Mouse (Mus musculus): Measurements from ENCODE around the gene Trib3.

The Trib3 gene

DNA sequence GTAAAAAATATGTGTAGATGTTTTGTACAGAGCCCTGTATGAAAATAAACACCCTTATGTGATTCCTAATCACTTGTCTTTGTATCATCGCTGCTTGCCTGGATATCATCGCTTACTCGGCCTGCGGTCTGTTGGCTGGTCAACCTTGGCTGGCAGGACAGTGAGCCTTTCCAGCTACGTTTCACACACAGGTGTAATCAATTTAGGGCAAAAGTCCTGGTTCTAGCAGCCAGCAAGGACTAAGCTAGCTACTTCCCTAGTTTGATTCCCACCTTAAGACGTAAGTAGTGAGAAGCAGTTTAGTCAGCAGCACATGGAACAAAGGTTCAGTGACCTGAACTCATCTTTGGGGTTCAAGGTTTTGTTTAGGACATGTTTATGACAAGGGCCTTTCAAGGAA is 29.9 kb downstream of the Trib3 start:
- TF ChIP-seq CTCF (conservative IDR thresholded peaks at IDR 0.05; ENCODE audit: low read length), result no peak
- TF ChIP-seq POU5F1 (IDR thresholded peaks at IDR 0.05; ENCODE audit: borderline replicate concordance, low read length), result no peak
- no peak for TF ChIP-seq NANOG (IDR thresholded peaks at IDR 0.05; ENCODE audit: borderline replicate concordance, low read length)
- Histone ChIP-seq H3K9me3 (ENCODE audit: low read length) (no peaks in the 10 kb centered on the region), H3K36me3 (ENCODE audit: insufficient read depth, low read length) (peaks cover 99% of the 10 kb centered on the region), H3K27me3 (ENCODE audit: insufficient read depth, low read length) (no peaks in the 10 kb centered on the region), H3K4me1 (replicated peaks; ENCODE audit: low read depth, low read length) (peaks cover 22% of the 10 kb centered on the region), H3K4me3 (replicated peaks; ENCODE audit: low read length) (no peak overlapping the region)

GRCm38 (mm10) chr2:152312996-152313395 is 30.8 kb downstream of the Trib3 start:
- Histone ChIP-seq H3K4me3 (replicated peaks; ENCODE audit: low read length) (no peak overlapping the region), H3K36me3 (ENCODE audit: insufficient read depth, low read length) (peaks cover 99% of the 10 kb centered on the region), H3K4me1 (replicated peaks; ENCODE audit: low read depth, low read length) (peaks cover 16% of the 10 kb centered on the region), H3K9me3 (ENCODE audit: low read length) (no peaks in the 10 kb centered on the region), H3K27me3 (ENCODE audit: insufficient read depth, low read length) (no peaks in the 10 kb centered on the region)
- TF ChIP-seq POU5F1 (IDR thresholded peaks at IDR 0.05; ENCODE audit: borderline replicate concordance, low read length) (no peak), CTCF (conservative IDR thresholded peaks at IDR 0.05; ENCODE audit: low read length) (no peak), NANOG (IDR thresholded peaks at IDR 0.05; ENCODE audit: borderline replicate concordance, low read length) (no peak)

DNA sequence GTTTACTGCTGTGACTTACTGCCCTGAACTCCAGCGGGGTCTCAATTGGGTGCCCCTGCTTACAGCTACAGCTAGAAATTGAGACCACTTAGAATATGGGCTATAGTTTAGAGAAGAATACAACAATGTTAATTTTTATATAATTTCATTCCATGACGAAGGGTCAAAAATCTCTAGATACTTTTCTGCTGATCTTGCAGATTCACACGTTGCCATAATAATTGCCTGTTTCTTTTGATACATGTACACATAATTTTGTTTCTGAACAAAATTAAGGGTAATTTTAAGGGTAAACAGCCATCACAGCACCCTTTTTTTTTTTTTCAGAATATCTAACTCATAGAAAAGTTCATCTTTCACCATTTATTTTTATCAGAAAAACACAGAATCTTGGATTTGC is 36.6 kb downstream of the Trib3 start:
- Histone ChIP-seq H3K4me3 (replicated peaks; ENCODE audit: low read length) (no peak overlapping the region), H3K27me3 (ENCODE audit: insufficient read depth, low read length) (no peaks in the 10 kb centered on the region), H3K36me3 (ENCODE audit: insufficient read depth, low read length) (peaks cover 93% of the 10 kb centered on the region), H3K4me1 (replicated peaks; ENCODE audit: low read depth, low read length) (peaks cover 16% of the 10 kb centered on the region), H3K9me3 (ENCODE audit: low read length) (no peaks in the 10 kb centered on the region)
- TF ChIP-seq POU5F1 (IDR thresholded peaks at IDR 0.05; ENCODE audit: borderline replicate concordance, low read length) (no peak), NANOG (IDR thresholded peaks at IDR 0.05; ENCODE audit: borderline replicate concordance, low read length) (no peak), CTCF (conservative IDR thresholded peaks at IDR 0.05; ENCODE audit: low read length) (no peak)

GRCm38 (mm10) chr2:152305480-152305879 is 38.4 kb downstream of the Trib3 start:
- Histone ChIP-seq H3K9me3 (ENCODE audit: low read length) (no peaks in the 10 kb centered on the region), H3K36me3 (ENCODE audit: insufficient read depth, low read length) (peaks cover 82% of the 10 kb centered on the region), H3K4me1 (replicated peaks; ENCODE audit: low read depth, low read length) (peaks cover 11% of the 10 kb centered on the region), H3K27me3 (ENCODE audit: insufficient read depth, low read length) (no peaks in the 10 kb centered on the region), H3K4me3 (replicated peaks; ENCODE audit: low read length) (no peak overlapping the region)
- TF ChIP-seq CTCF (conservative IDR thresholded peaks at IDR 0.05; ENCODE audit: low read length) (no peak), NANOG (IDR thresholded peaks at IDR 0.05; ENCODE audit: borderline replicate concordance, low read length) (no peak), POU5F1 (IDR thresholded peaks at IDR 0.05; ENCODE audit: borderline replicate concordance, low read length) (no peak)

- H3K36me3 ChIP-seq (ENCODE audit: insufficient read depth, low read length), result peaks cover 65% of the 10 kb centered on the region
- TF ChIP-seq POU5F1 (IDR thresholded peaks at IDR 0.05; ENCODE audit: borderline replicate concordance, low read length) (no peak), NANOG (IDR thresholded peaks at IDR 0.05; ENCODE audit: borderline replicate concordance, low read length) (no peak)
- no peaks in the 10 kb centered on the region for H3K9me3 ChIP-seq (ENCODE audit: low read length)
- H3K4me1 ChIP-seq (replicated peaks; ENCODE audit: low read depth, low read length), result peaks cover 11% of the 10 kb centered on the region
- no peaks in the 10 kb centered on the region for H3K27me3 ChIP-seq (ENCODE audit: insufficient read depth, low read length)
- H3K4me3 ChIP-seq (replicated peaks; ENCODE audit: low read length), result no peak overlapping the region
Observed at GRCm38 (mm10) chr2:152303781-152304180, 40.1 kb downstream of the Trib3 start.

- Histone ChIP-seq H3K9me3 (ENCODE audit: low read length) (no peaks in the 10 kb centered on the region), H3K4me1 (replicated peaks; ENCODE audit: low read depth, low read length) (peaks cover 11% of the 10 kb centered on the region), H3K27me3 (ENCODE audit: insufficient read depth, low read length) (no peaks in the 10 kb centered on the region), H3K4me3 (replicated peaks; ENCODE audit: low read length) (no peak overlapping the region), H3K36me3 (ENCODE audit: insufficient read depth, low read length) (peaks cover 57% of the 10 kb centered on the region)
- TF ChIP-seq CTCF (conservative IDR thresholded peaks at IDR 0.05; ENCODE audit: low read length), result no peak
- no peak for TF ChIP-seq POU5F1 (IDR thresholded peaks at IDR 0.05; ENCODE audit: borderline replicate concordance, low read length)
- TF ChIP-seq NANOG (IDR thresholded peaks at IDR 0.05; ENCODE audit: borderline replicate concordance, low read length), result no peak
Observed at GRCm38 (mm10) chr2:152302862-152303261, 41.0 kb downstream of the Trib3 start.

DNA sequence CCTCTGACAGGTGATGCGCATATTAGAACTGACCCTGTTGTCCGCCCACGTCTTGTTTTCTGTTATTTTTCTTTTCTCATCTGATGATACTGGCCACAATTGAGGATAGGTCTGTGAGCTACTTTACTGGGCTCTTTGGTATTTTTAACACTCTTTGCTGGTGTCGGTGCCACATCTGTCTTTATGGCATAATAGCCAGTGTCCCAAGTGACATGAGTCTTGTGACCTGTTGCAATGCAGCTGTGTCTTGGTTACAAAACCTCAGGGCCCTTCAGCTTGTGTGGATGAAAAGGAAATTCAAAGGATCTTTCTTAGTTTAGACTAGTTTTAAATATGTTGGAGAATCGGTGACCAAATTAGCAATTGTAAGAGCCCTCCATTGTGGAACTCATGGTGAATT is 49.3 kb downstream of the Trib3 start:
- Histone ChIP-seq H3K4me3 (replicated peaks; ENCODE audit: low read length) (peak overlapping the region; percentile 97), H3K36me3 (ENCODE audit: insufficient read depth, low read length) (peaks cover 21% of the 10 kb centered on the region), H3K4me1 (replicated peaks; ENCODE audit: low read depth, low read length) (peaks cover 21% of the 10 kb centered on the region), H3K27me3 (ENCODE audit: insufficient read depth, low read length) (no peaks in the 10 kb centered on the region), H3K9me3 (ENCODE audit: low read length) (no peaks in the 10 kb centered on the region)
- TF ChIP-seq NANOG (IDR thresholded peaks at IDR 0.05; ENCODE audit: borderline replicate concordance, low read length) (no peak), POU5F1 (IDR thresholded peaks at IDR 0.05; ENCODE audit: borderline replicate concordance, low read length) (no peak), CTCF (conservative IDR thresholded peaks at IDR 0.05; ENCODE audit: low read length) (no peak)

- TF ChIP-seq NANOG (IDR thresholded peaks at IDR 0.05; ENCODE audit: borderline replicate concordance, low read length) (no peak), CTCF (conservative IDR thresholded peaks at IDR 0.05; ENCODE audit: low read length) (no peak), POU5F1 (IDR thresholded peaks at IDR 0.05; ENCODE audit: borderline replicate concordance, low read length) (no peak)
- peaks cover 21% of the 10 kb centered on the region for H3K4me1 ChIP-seq (replicated peaks; ENCODE audit: low read depth, low read length)
- peak within 1 kb of the TSS; percentile 97 for H3K4me3 ChIP-seq (replicated peaks; ENCODE audit: low read length)
- peaks cover 21% of the 10 kb centered on the region for H3K36me3 ChIP-seq (ENCODE audit: insufficient read depth, low read length)
- no peaks in the 10 kb centered on the region for H3K9me3 ChIP-seq (ENCODE audit: low read length)
- H3K27me3 ChIP-seq (ENCODE audit: insufficient read depth, low read length), result no peaks in the 10 kb centered on the region
Observed at GRCm38 (mm10) chr2:152293727-152294475, 49.9 kb downstream of the Trib3 start, which contains the start of gene Tbc1d20. TSS of gene Tbc1d20 (plus strand) at chr2:152293828.
